Mouse (Mus musculus): Measurements from ENCODE around the gene Nos1. TPM values are rescaled to one million over a fixed set of nuclear protein-coding genes. Genes with fewer than 3 reads are reported as not detected.

The Nos1 gene
- 0.89 and 0.92 TPM in 2 replicates for polyA plus RNA-seq (2015; fragmentation: Nextera tagmentation; extraction: Ambion mirVana)

GRCm38 (mm10) chr5:117780681-117781080, at the start of gene Nos1:
TSS of gene Nos1 (plus strand) at chr5:117781032.
- Histone ChIP-seq H3K4me2 (ENCODE audit: low read depth, low read length) (no peak within 1 kb of the TSS), H3K27ac (ENCODE audit: low read length) (no peak within 1 kb of the TSS), H3K4me3 (ENCODE audit: low read length) (no peak within 1 kb of the TSS), H3K9ac (ENCODE audit: low read depth, low read length) (no peak within 1 kb of the TSS), H3K27me3 (replicated peaks; ENCODE audit: control insufficient read depth, insufficient read depth, low read length) (no peaks in the 10 kb centered on the region), H3K9me3 (ENCODE audit: control insufficient read depth, low read length) (0 out of 2 replicates have a peak, but pooled peaks cover 5% of the 10 kb centered on the region), H3K4me1 (ENCODE audit: control insufficient read depth, insufficient read depth, low read length) (no peaks in the 10 kb centered on the region), H3K36me3 (ENCODE audit: control insufficient read depth, insufficient read depth, low read length) (no peaks in the 10 kb centered on the region)
- ATAC-seq: no peak
- WGBS: 26% methylated on average over 10 of the region's 10 CpGs

GRCm38 (mm10) chr5:117731311-117731710, 49.5 kb upstream of the Nos1 start:
- H3K4me3 ChIP-seq (ENCODE audit: low read length): no peak overlapping the region
- H3K36me3 ChIP-seq (ENCODE audit: control insufficient read depth, insufficient read depth, low read length): no peaks in the 10 kb centered on the region
- no peak for ATAC-seq
- H3K27ac ChIP-seq (ENCODE audit: low read length): no peak overlapping the region
- no peaks in the 10 kb centered on the region for H3K9me3 ChIP-seq (ENCODE audit: control insufficient read depth, low read length)
- H3K27me3 ChIP-seq (replicated peaks; ENCODE audit: control insufficient read depth, insufficient read depth, low read length): no peaks in the 10 kb centered on the region
- no peak overlapping the region for H3K9ac ChIP-seq (ENCODE audit: low read depth, low read length)
- WGBS: 70% methylated on average over 6 of the region's 6 CpGs
- H3K4me1 ChIP-seq (ENCODE audit: control insufficient read depth, insufficient read depth, low read length): no peaks in the 10 kb centered on the region
- H3K4me2 ChIP-seq (ENCODE audit: low read depth, low read length): no peak overlapping the region

- WGBS: 56% methylated on average over 11 of the region's 11 CpGs
- H3K27me3 ChIP-seq (replicated peaks; ENCODE audit: control insufficient read depth, insufficient read depth, low read length): no peaks in the 10 kb centered on the region
- H3K4me2 ChIP-seq (ENCODE audit: low read depth, low read length): no peak overlapping the region
- ATAC-seq: no peak
- H3K9ac ChIP-seq (ENCODE audit: low read depth, low read length): no peak overlapping the region
- H3K4me3 ChIP-seq (ENCODE audit: low read length): no peak overlapping the region
- no peaks in the 10 kb centered on the region for H3K36me3 ChIP-seq (ENCODE audit: control insufficient read depth, insufficient read depth, low read length)
- no peaks in the 10 kb centered on the region for H3K9me3 ChIP-seq (ENCODE audit: control insufficient read depth, low read length)
- no peak overlapping the region for H3K27ac ChIP-seq (ENCODE audit: low read length)
- H3K4me1 ChIP-seq (ENCODE audit: control insufficient read depth, insufficient read depth, low read length): no peaks in the 10 kb centered on the region
Measured at GRCm38 (mm10) chr5:117744654-117745178, 36.1 kb upstream of the Nos1 start.

- Histone ChIP-seq H3K36me3 (ENCODE audit: control insufficient read depth, insufficient read depth, low read length) (no peaks in the 10 kb centered on the region), H3K4me2 (ENCODE audit: low read depth, low read length) (no peak overlapping the region), H3K4me1 (ENCODE audit: control insufficient read depth, insufficient read depth, low read length) (no peaks in the 10 kb centered on the region), H3K9me3 (ENCODE audit: control insufficient read depth, low read length) (no peaks in the 10 kb centered on the region), H3K4me3 (ENCODE audit: low read length) (no peak overlapping the region), H3K9ac (ENCODE audit: low read depth, low read length) (no peak overlapping the region), H3K27me3 (replicated peaks; ENCODE audit: control insufficient read depth, insufficient read depth, low read length) (no peaks in the 10 kb centered on the region), H3K27ac (ENCODE audit: low read length) (no peak overlapping the region)
- no peak for ATAC-seq
- 33% methylated on average over 5 of the region's 5 CpGs for WGBS
Measured at GRCm38 (mm10) chr5:117749353-117749752, 31.5 kb upstream of the Nos1 start.

- Histone ChIP-seq H3K4me2 (ENCODE audit: low read depth, low read length) (no peak overlapping the region), H3K9me3 (ENCODE audit: control insufficient read depth, low read length) (peaks cover 5% of the 10 kb centered on the region; the same call in 1 of the 2 replicates), H3K4me3 (ENCODE audit: low read length) (no peak overlapping the region), H3K27me3 (replicated peaks; ENCODE audit: control insufficient read depth, insufficient read depth, low read length) (no peaks in the 10 kb centered on the region), H3K36me3 (ENCODE audit: control insufficient read depth, insufficient read depth, low read length) (no peaks in the 10 kb centered on the region), H3K9ac (ENCODE audit: low read depth, low read length) (no peak overlapping the region), H3K27ac (ENCODE audit: low read length) (no peak overlapping the region), H3K4me1 (ENCODE audit: control insufficient read depth, insufficient read depth, low read length) (no peaks in the 10 kb centered on the region)
- no peak for ATAC-seq
- 53% methylated on average over 12 of the region's 12 CpGs for WGBS
Measured at GRCm38 (mm10) chr5:117757696-117758482, 22.9 kb upstream of the Nos1 start.

GRCm38 (mm10) chr5:117761181-117761832, 19.5 kb upstream of the Nos1 start:
- no peaks in the 10 kb centered on the region for H3K27me3 ChIP-seq (replicated peaks; ENCODE audit: control insufficient read depth, insufficient read depth, low read length)
- H3K4me3 ChIP-seq (ENCODE audit: low read length): no peak overlapping the region
- no peaks in the 10 kb centered on the region for H3K4me1 ChIP-seq (ENCODE audit: control insufficient read depth, insufficient read depth, low read length)
- H3K9ac ChIP-seq (ENCODE audit: low read depth, low read length): no peak overlapping the region
- no peaks in the 10 kb centered on the region for H3K36me3 ChIP-seq (ENCODE audit: control insufficient read depth, insufficient read depth, low read length)
- H3K4me2 ChIP-seq (ENCODE audit: low read depth, low read length): no peak overlapping the region
- no peak for ATAC-seq
- peaks cover 5% of the 10 kb centered on the region; the same call in 1 of the 2 replicates for H3K9me3 ChIP-seq (ENCODE audit: control insufficient read depth, low read length)
- no peak overlapping the region for H3K27ac ChIP-seq (ENCODE audit: low read length)
- WGBS: 72% methylated on average over 9 of the region's 9 CpGs

GRCm38 (mm10) chr5:117764496-117764895, 16.3 kb upstream of the Nos1 start:
- WGBS: 85% methylated on average over 9 of the region's 9 CpGs
- Histone ChIP-seq H3K27ac (ENCODE audit: low read length) (no peak overlapping the region), H3K36me3 (ENCODE audit: control insufficient read depth, insufficient read depth, low read length) (no peaks in the 10 kb centered on the region), H3K27me3 (replicated peaks; ENCODE audit: control insufficient read depth, insufficient read depth, low read length) (no peaks in the 10 kb centered on the region), H3K4me2 (ENCODE audit: low read depth, low read length) (no peak overlapping the region), H3K4me1 (ENCODE audit: control insufficient read depth, insufficient read depth, low read length) (no peaks in the 10 kb centered on the region), H3K4me3 (ENCODE audit: low read length) (no peak overlapping the region), H3K9me3 (ENCODE audit: control insufficient read depth, low read length) (peaks cover 5% of the 10 kb centered on the region; the same call in 1 of the 2 replicates), H3K9ac (ENCODE audit: low read depth, low read length) (no peak overlapping the region)
- ATAC-seq: no peak

GRCm38 (mm10) chr5:117779175-117779574, 1.7 kb upstream of the Nos1 start:
- 59% methylated on average over 11 of the region's 11 CpGs for WGBS

GRCm38 (mm10) chr5:117781178-117781577, 346 bp downstream of the Nos1 start:
- Histone ChIP-seq H3K36me3 (ENCODE audit: control insufficient read depth, insufficient read depth, low read length) (no peaks in the 10 kb centered on the region), H3K4me3 (ENCODE audit: low read length) (no peak overlapping the region), H3K9ac (ENCODE audit: low read depth, low read length) (no peak overlapping the region), H3K9me3 (ENCODE audit: control insufficient read depth, low read length) (0 out of 2 replicates have a peak, but pooled peaks cover 5% of the 10 kb centered on the region), H3K27me3 (replicated peaks; ENCODE audit: control insufficient read depth, insufficient read depth, low read length) (no peaks in the 10 kb centered on the region), H3K4me2 (ENCODE audit: low read depth, low read length) (no peak overlapping the region), H3K27ac (ENCODE audit: low read length) (no peak overlapping the region), H3K4me1 (ENCODE audit: control insufficient read depth, insufficient read depth, low read length) (no peaks in the 10 kb centered on the region)
- no peak for ATAC-seq
- WGBS: 75% methylated on average over 5 of the region's 6 CpGs

More at GRCm38 (mm10) chr5:117779175-117779574, 1.7 kb upstream of the Nos1 start:
- Histone ChIP-seq H3K4me1 (ENCODE audit: control insufficient read depth, insufficient read depth, low read length) (no peaks in the 10 kb centered on the region), H3K27me3 (replicated peaks; ENCODE audit: control insufficient read depth, insufficient read depth, low read length) (no peaks in the 10 kb centered on the region), H3K4me2 (ENCODE audit: low read depth, low read length) (no peak overlapping the region), H3K4me3 (ENCODE audit: low read length) (no peak overlapping the region), H3K9ac (ENCODE audit: low read depth, low read length) (no peak overlapping the region), H3K36me3 (ENCODE audit: control insufficient read depth, insufficient read depth, low read length) (no peaks in the 10 kb centered on the region), H3K9me3 (ENCODE audit: control insufficient read depth, low read length) (no peaks in the 10 kb centered on the region), H3K27ac (ENCODE audit: low read length) (no peak overlapping the region)
- ATAC-seq: no peak

All from intestine, embryonic 16.5 days (tissue).